Mouse (Mus musculus): ENCODE measurements around the gene Lrrc71. TPM values are rescaled to one million over a fixed set of nuclear protein-coding genes. Genes with fewer than 3 reads are reported as not detected.

Gene Lrrc71
- total RNA-seq, 1 experiment, result 0.49 TPM

- H3K4me3 ChIP-seq (ENCODE audit: insufficient read depth in 1 of 2, low read depth in 1 of 2, low read length in 2 of 2, poor library complexity in 1 of 2, severe bottlenecking in 1 of 2), result peak overlapping the region in 1 of 2 experiments; percentile 15; a peak in 3 of 4 replicates
- no peak overlapping the region for H3K27ac ChIP-seq (ENCODE audit: insufficient read depth, low read depth, low read length, poor library complexity, severe bottlenecking)
Observed at GRCm38 (mm10) chr3:87783282-87784023, 35.0 kb upstream of the Lrrc71 start.

DNA sequence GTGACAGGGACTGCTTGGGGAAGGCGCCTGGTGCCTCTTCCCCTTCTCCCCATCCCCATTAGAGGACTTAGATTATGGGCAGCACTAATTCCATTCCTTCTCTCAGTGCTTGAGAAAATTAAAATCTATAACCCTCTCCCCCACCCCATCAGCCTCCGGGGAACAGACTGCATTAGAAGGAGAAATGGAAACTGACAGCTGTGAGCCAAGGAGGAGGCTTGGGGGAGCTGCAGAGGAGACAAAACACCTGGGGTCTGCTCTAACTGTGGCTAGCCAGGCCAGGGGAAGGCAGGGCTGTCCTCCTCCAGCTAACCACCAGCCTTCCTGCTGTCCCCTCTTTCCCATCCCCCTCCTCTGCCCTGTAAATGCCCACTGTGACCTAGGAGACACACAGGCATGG is 30.7 kb upstream of the Lrrc71 start:
- in situ Hi-C loops (cut with MboI; ENCODE audit: low sequenced_read_pairs in 2 of 2, unreplicated experiment in 2 of 2), result no loop called here
- H3K9me3 ChIP-seq (ENCODE audit: control insufficient read depth, insufficient read depth, low read depth, low read length), result no peaks in the 10 kb centered on the region
- H3K4me3 ChIP-seq (ENCODE audit: insufficient read depth in 1 of 2, low read depth in 1 of 2, low read length in 2 of 2, poor library complexity in 1 of 2, severe bottlenecking in 1 of 2), result no peak overlapping the region
- no peaks in the 10 kb centered on the region for H3K4me1 ChIP-seq (ENCODE audit: control insufficient read depth in 2 of 2, insufficient read depth in 2 of 2, low read length in 2 of 2, poor library complexity in 1 of 2)
- no peak for DNase-seq (ENCODE audit: low read depth, low spot score)
- TF ChIP-seq HCFC1 (IDR thresholded peaks at IDR 0.05; ENCODE audit: borderline replicate concordance, insufficient read depth, low read length), result no peak
- TF ChIP-seq MAFK (IDR thresholded peaks at IDR 0.05; ENCODE audit: insufficient read depth, low read depth, low read length), result no peak
- TF ChIP-seq ZNF384 (IDR thresholded peaks at IDR 0.05; ENCODE audit: low read depth, low read length), result no peak
- no peak for TF ChIP-seq CHD2 (IDR thresholded peaks at IDR 0.05; ENCODE audit: low read depth, low read length)
- TF ChIP-seq ZC3H11A (IDR thresholded peaks at IDR 0.05; ENCODE audit: borderline replicate concordance, low read depth, low read length), result no peak
- no peak overlapping the region for H3K27ac ChIP-seq (ENCODE audit: insufficient read depth, low read depth, low read length, poor library complexity, severe bottlenecking)
- no peak overlapping the region for H3K9ac ChIP-seq (ENCODE audit: insufficient read depth, low read depth, low read length, poor library complexity, severe bottlenecking)
- no peaks in the 10 kb centered on the region for H3K36me3 ChIP-seq (ENCODE audit: control insufficient read depth, insufficient read depth, low read length, poor library complexity, severe bottlenecking)

More at GRCm38 (mm10) chr3:87783282-87784023, 35.0 kb upstream of the Lrrc71 start:
- no peaks in the 10 kb centered on the region for H3K4me1 ChIP-seq (ENCODE audit: control insufficient read depth in 2 of 2, insufficient read depth in 2 of 2, low read length in 2 of 2, poor library complexity in 1 of 2)
- H3K36me3 ChIP-seq (ENCODE audit: control insufficient read depth, insufficient read depth, low read length, poor library complexity, severe bottlenecking), result no peaks in the 10 kb centered on the region
- no peak for TF ChIP-seq MAFK (IDR thresholded peaks at IDR 0.05; ENCODE audit: insufficient read depth, low read depth, low read length)
- no peak for TF ChIP-seq CHD2 (IDR thresholded peaks at IDR 0.05; ENCODE audit: low read depth, low read length)
- in situ Hi-C loops (cut with MboI; ENCODE audit: low sequenced_read_pairs in 2 of 2, unreplicated experiment in 2 of 2), result no loop called here
- no peaks in the 10 kb centered on the region for H3K9me3 ChIP-seq (ENCODE audit: control insufficient read depth, insufficient read depth, low read depth, low read length)
- no peak for DNase-seq (ENCODE audit: low read depth, low spot score)
- no peak overlapping the region for H3K9ac ChIP-seq (ENCODE audit: insufficient read depth, low read depth, low read length, poor library complexity, severe bottlenecking)

DNA sequence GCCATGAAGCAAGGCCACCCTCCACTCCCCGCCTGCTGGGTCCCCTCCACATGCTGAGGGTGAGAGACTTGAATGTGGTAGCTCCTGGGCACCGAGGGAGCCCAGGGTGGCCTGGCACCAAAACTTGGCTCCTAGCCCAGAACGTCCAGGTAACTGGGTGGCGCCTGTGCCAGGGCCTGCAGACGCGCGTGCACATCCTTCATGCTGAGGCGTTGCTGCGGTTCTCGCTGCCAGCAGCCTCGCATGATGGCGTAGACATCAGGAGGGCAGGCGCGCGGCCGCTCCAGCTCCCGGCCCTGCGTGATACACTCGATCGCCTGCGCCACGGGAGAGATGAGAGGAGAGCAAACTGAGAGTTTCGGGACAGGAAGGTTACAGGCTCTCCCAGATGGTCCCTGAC is 29.9 kb upstream of the Lrrc71 start:
- Histone ChIP-seq H3K27ac (ENCODE audit: insufficient read depth, low read depth, low read length, poor library complexity, severe bottlenecking) (no peak overlapping the region), H3K4me1 (ENCODE audit: control insufficient read depth in 2 of 2, insufficient read depth in 2 of 2, low read length in 2 of 2, poor library complexity in 1 of 2) (no peaks in the 10 kb centered on the region), H3K9ac (ENCODE audit: insufficient read depth, low read depth, low read length, poor library complexity, severe bottlenecking) (no peak overlapping the region), H3K4me3 (ENCODE audit: insufficient read depth in 1 of 2, low read depth in 1 of 2, low read length in 2 of 2, poor library complexity in 1 of 2, severe bottlenecking in 1 of 2) (peak overlapping the region in 1 of 2 experiments; percentile 21; a peak in 1 of 4 replicates), H3K36me3 (ENCODE audit: control insufficient read depth, insufficient read depth, low read length, poor library complexity, severe bottlenecking) (no peaks in the 10 kb centered on the region), H3K9me3 (ENCODE audit: control insufficient read depth, insufficient read depth, low read depth, low read length) (no peaks in the 10 kb centered on the region)
- in situ Hi-C loops (cut with MboI; ENCODE audit: low sequenced_read_pairs in 2 of 2, unreplicated experiment in 2 of 2), result no loop called here
- no peak for DNase-seq (ENCODE audit: low read depth, low spot score)
- no peak for TF ChIP-seq ZNF384 (IDR thresholded peaks at IDR 0.05; ENCODE audit: low read depth, low read length)
- no peak for TF ChIP-seq HCFC1 (IDR thresholded peaks at IDR 0.05; ENCODE audit: borderline replicate concordance, insufficient read depth, low read length)
- no peak for TF ChIP-seq ZC3H11A (IDR thresholded peaks at IDR 0.05; ENCODE audit: borderline replicate concordance, low read depth, low read length)
- no peak for TF ChIP-seq MAFK (IDR thresholded peaks at IDR 0.05; ENCODE audit: insufficient read depth, low read depth, low read length)
- TF ChIP-seq CHD2 (IDR thresholded peaks at IDR 0.05; ENCODE audit: low read depth, low read length), result no peak

DNA sequence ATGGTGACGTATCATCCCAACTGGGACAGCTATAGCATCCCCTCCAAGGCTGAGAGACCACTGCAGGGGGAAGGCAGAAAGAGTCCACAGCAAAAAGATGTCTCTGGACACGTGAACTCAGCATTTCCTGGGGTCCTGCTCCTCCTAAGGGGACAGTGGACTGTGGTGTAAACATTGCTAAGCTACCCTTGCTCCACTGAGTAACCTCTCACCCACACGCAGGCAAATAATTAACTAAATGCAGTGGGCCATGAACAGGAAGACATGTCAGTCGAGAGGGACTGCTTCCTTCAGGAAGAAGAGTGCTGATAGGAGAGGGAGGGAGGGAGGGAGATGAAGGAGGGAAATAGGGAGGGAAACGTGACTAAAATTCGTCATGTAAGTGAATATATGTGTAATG is 22.7 kb upstream of the Lrrc71 start:
- Histone ChIP-seq H3K36me3 (ENCODE audit: control insufficient read depth, insufficient read depth, low read length, poor library complexity, severe bottlenecking) (no peaks in the 10 kb centered on the region), H3K4me3 (ENCODE audit: insufficient read depth in 1 of 2, low read depth in 1 of 2, low read length in 2 of 2, poor library complexity in 1 of 2, severe bottlenecking in 1 of 2) (no peak overlapping the region), H3K9me3 (ENCODE audit: control insufficient read depth, insufficient read depth, low read depth, low read length) (no peaks in the 10 kb centered on the region), H3K9ac (ENCODE audit: insufficient read depth, low read depth, low read length, poor library complexity, severe bottlenecking) (no peak overlapping the region), H3K4me1 (ENCODE audit: control insufficient read depth in 2 of 2, insufficient read depth in 2 of 2, low read length in 2 of 2, poor library complexity in 1 of 2) (no peaks in the 10 kb centered on the region), H3K27ac (ENCODE audit: insufficient read depth, low read depth, low read length, poor library complexity, severe bottlenecking) (no peak overlapping the region)
- no peak for TF ChIP-seq MAFK (IDR thresholded peaks at IDR 0.05; ENCODE audit: insufficient read depth, low read depth, low read length)
- TF ChIP-seq ZNF384 (IDR thresholded peaks at IDR 0.05; ENCODE audit: low read depth, low read length), result no peak
- TF ChIP-seq ZC3H11A (IDR thresholded peaks at IDR 0.05; ENCODE audit: borderline replicate concordance, low read depth, low read length), result no peak
- TF ChIP-seq CHD2 (IDR thresholded peaks at IDR 0.05; ENCODE audit: low read depth, low read length), result no peak
- TF ChIP-seq HCFC1 (IDR thresholded peaks at IDR 0.05; ENCODE audit: borderline replicate concordance, insufficient read depth, low read length), result no peak
- DNase-seq (ENCODE audit: low read depth, low spot score), result no peak
- in situ Hi-C loops (cut with MboI; ENCODE audit: low sequenced_read_pairs in 2 of 2, unreplicated experiment in 2 of 2), result no loop called here
